Mouse (Mus musculus) heart, embryonic 14.5 days (tissue): Measurements from ENCODE around the gene Drd3. TPM values are rescaled to one million over a fixed set of nuclear protein-coding genes. Genes with fewer than 3 reads are reported as not detected.

Experiments used
- ATAC-seq: fragments of 200-750 bp; cut with Nextera tagmentation; 2 replicates; pipeline ENCODE4 v1.8.0; 2017; ENCODE audit warnings: low read depth, moderate TSS enrichment; ENCODE audit not compliant: insufficient number of reproducible peaks, insufficient read depth, low FRiP score
- H3K27ac ChIP-seq, 2 experiments: fragments of 200-500 bp in 1 of 2; fragments of 300-500 bp in 1 of 2; sonication (generic) in 1 of 2; replicated peaks in 1 of 2; 2 replicates each; pipeline ENCODE4 v1.5.1; 2012 to 2014; ENCODE audit warnings: low read depth in 2 of 2, low read length in 2 of 2, control low read depth in 1 of 2, mild to moderate bottlenecking in 1 of 2, mixed read lengths in 1 of 2; ENCODE audit not compliant: control insufficient read depth in 1 of 2, insufficient read depth in 1 of 2
- H3K27me3 ChIP-seq: fragments of 300-500 bp; sonication (generic); 2 replicates; pipeline ENCODE4 v1.6.1; 2014; ENCODE audit warnings: mild to moderate bottlenecking, low read length, control low read depth; ENCODE audit not compliant: control insufficient read depth, insufficient read depth
- H3K36me3 ChIP-seq: fragments of 300-500 bp; sonication (generic); 2 replicates; pipeline ENCODE4 v1.6.1; 2014; ENCODE audit warnings: mild to moderate bottlenecking, control low read depth, low read length, mixed read lengths; ENCODE audit not compliant: control insufficient read depth, insufficient read depth
- H3K4me1 ChIP-seq, 2 experiments: fragments of 200-500 bp in 1 of 2; fragments of 300-500 bp in 1 of 2; sonication (generic) in 1 of 2; 2 replicates each; pipeline ENCODE4 v1.6.1; 2012 to 2014; ENCODE audit warnings: low read length in 2 of 2, control low read depth in 1 of 2, mixed read lengths in 1 of 2; ENCODE audit not compliant: control insufficient read depth in 2 of 2, insufficient read depth in 2 of 2
- H3K4me2 ChIP-seq: fragments of 300-500 bp; sonication (generic); 2 replicates; pipeline ENCODE4 v1.6.1; 2014; ENCODE audit warnings: mild to moderate bottlenecking, low read length
- H3K4me3 ChIP-seq, 2 experiments: fragments of 200-500 bp in 1 of 2; fragments of 300-500 bp in 1 of 2; sonication (generic) in 1 of 2; 2 replicates each; pipeline ENCODE4 v1.5.1; 2012 to 2014; ENCODE audit warnings: low read length in 2 of 2, mild to moderate bottlenecking in 2 of 2, control low read depth in 1 of 2, low read depth in 1 of 2, moderate library complexity in 1 of 2; ENCODE audit not compliant: control insufficient read depth in 1 of 2, insufficient read depth in 1 of 2
- H3K9ac ChIP-seq: fragments of 300-500 bp; sonication (generic); 2 replicates; pipeline ENCODE4 v1.6.1; 2014; ENCODE audit warnings: mild to moderate bottlenecking, low read length
- H3K9me3 ChIP-seq: fragments of 300-500 bp; sonication (generic); 2 replicates; pipeline ENCODE4 v1.6.1; 2016; ENCODE audit warnings: low read length, control low read depth; ENCODE audit not compliant: control insufficient read depth
- WGBS: fragments of 180-500 bp; shearing (Covaris S2); extraction: QIAGEN DNeasy Blood & Tissue Kit; methylation state at CpG from one replicate; pipeline ENCODE4 v1.1.7; 2014; 5-methylcytosine and 5-hydroxymethylcytosine counted together
- polyA plus RNA-seq: library from polyadenylated mRNA; unstranded; fragments of >200 nt; fragmentation: Nextera tagmentation; extraction: Ambion mirVana; gene quantifications from 2 replicates; pipeline ENCODE4 v1.2.1, GENCODE M21; 2014

Drd3 gene
- polyA plus RNA-seq, 1 experiment from 2014 or later = not detected

GRCm38 (mm10) chr16:43752900-43753299, 926 bp upstream of the Drd3 start:
- Histone ChIP-seq H3K4me3 (no peak overlapping the region), H3K9ac (no peak overlapping the region), H3K36me3 (no peaks in the 10 kb centered on the region), H3K27ac (no peak overlapping the region), H3K4me1 (no peaks in the 10 kb centered on the region), H3K9me3 (no peaks in the 10 kb centered on the region), H3K27me3 (no peaks in the 10 kb centered on the region), H3K4me2 (no peak overlapping the region)
- ATAC-seq = no peak
- 78% methylated on average over 8 of the region's 8 CpGs for WGBS

DNA sequence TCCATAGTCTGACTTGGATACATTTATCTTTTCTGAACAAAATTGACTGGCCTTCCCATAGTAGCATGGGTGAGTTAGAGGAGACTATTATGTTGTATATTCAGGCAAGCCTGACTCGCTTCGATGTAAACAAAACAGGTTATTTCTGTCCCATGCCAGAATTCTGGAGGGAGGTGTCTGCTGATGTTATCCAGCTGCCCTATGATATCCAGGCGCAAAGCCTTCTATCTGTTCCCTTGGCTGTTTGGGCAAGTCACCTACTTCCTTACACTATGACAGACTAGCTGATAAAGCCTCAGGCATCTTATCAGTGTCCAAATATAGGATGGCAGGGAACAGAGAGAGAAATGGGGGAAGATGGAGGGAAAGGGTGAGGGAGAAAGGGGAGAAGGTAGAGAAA, 18.5 kb downstream of the Drd3 start:
- peak; percentile 89 for ATAC-seq
- H3K4me2 ChIP-seq = peak overlapping the region; percentile 35; the same call in 1 of the 2 replicates
- H3K9ac ChIP-seq = no peak overlapping the region
- no peak overlapping the region for H3K4me3 ChIP-seq
- no peaks in the 10 kb centered on the region for H3K9me3 ChIP-seq
- H3K4me1 ChIP-seq = peaks cover 2 to 16% of the 10 kb centered on the region in 2 experiments; a peak in 3 of 4 replicates
- no peaks in the 10 kb centered on the region for H3K27me3 ChIP-seq
- no peaks in the 10 kb centered on the region for H3K36me3 ChIP-seq
- H3K27ac ChIP-seq = peak overlapping the region; percentile 36 to 84
- WGBS = 2% methylated on average over 3 of the region's 3 CpGs

- peak overlapping the region; percentile 36 to 84 for H3K27ac ChIP-seq
Observed at GRCm38 (mm10) chr16:43772766-43773165, 18.9 kb downstream of the Drd3 start.

DNA sequence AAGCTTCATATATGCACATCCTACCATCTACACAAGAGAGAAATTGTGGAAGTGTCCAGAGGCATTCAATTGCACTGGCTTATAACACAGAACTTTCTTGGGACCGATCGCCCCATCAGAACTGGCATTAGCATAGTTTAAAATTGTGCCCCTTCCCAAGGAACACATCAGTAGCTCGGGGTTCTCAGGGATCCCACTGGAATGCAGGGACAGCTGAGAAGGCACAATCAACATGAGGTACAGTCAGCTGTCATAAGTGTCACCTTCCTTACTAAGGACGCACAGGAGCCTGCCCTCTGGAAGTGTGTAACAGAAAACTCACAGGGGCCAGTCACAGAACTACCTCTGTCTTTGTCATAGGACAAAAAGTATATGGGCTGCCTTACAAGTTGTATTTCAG, 19.7 kb downstream of the Drd3 start:
- no peak overlapping the region for H3K4me2 ChIP-seq
- H3K9ac ChIP-seq = no peak overlapping the region
- H3K9me3 ChIP-seq = no peaks in the 10 kb centered on the region
- no peaks in the 10 kb centered on the region for H3K36me3 ChIP-seq
- H3K27me3 ChIP-seq = no peaks in the 10 kb centered on the region
- H3K4me3 ChIP-seq = no peak overlapping the region
- H3K4me1 ChIP-seq = peaks cover 2 to 16% of the 10 kb centered on the region in 2 experiments; a peak in 3 of 4 replicates
- no peak for ATAC-seq
- 62% methylated on average over 4 of the region's 4 CpGs for WGBS
- peak overlapping the region; percentile 36 to 84 for H3K27ac ChIP-seq

More at GRCm38 (mm10) chr16:43772766-43773165, 18.9 kb downstream of the Drd3 start:
- Histone ChIP-seq H3K4me1 (peaks cover 2 to 16% of the 10 kb centered on the region in 2 experiments; a peak in 3 of 4 replicates), H3K9me3 (no peaks in the 10 kb centered on the region), H3K4me3 (no peak overlapping the region), H3K36me3 (no peaks in the 10 kb centered on the region), H3K27me3 (no peaks in the 10 kb centered on the region), H3K4me2 (peak overlapping the region; percentile 35; the same call in 1 of the 2 replicates), H3K9ac (no peak overlapping the region)
- WGBS = 46% methylated on average over 1 of the region's 1 CpGs
- no peak for ATAC-seq

GRCm38 (mm10) chr16:43776886-43777285, 23.1 kb downstream of the Drd3 start:
- no peak overlapping the region for H3K9ac ChIP-seq
- H3K27ac ChIP-seq = no peak overlapping the region
- no peaks in the 10 kb centered on the region for H3K9me3 ChIP-seq
- no peak overlapping the region for H3K4me3 ChIP-seq
- ATAC-seq = no peak
- H3K36me3 ChIP-seq = no peaks in the 10 kb centered on the region
- H3K4me2 ChIP-seq = no peak overlapping the region
- H3K27me3 ChIP-seq = no peaks in the 10 kb centered on the region
- H3K4me1 ChIP-seq = peaks cover 2 to 16% of the 10 kb centered on the region in 2 experiments; a peak in 3 of 4 replicates
- WGBS = 83% methylated on average over 3 of the region's 3 CpGs

- Histone ChIP-seq H3K9ac (no peak overlapping the region), H3K4me3 (no peak overlapping the region), H3K27ac (no peak overlapping the region), H3K4me2 (no peak overlapping the region), H3K36me3 (no peaks in the 10 kb centered on the region), H3K9me3 (0 out of 2 replicates have a peak, but pooled peaks cover 5% of the 10 kb centered on the region), H3K27me3 (no peaks in the 10 kb centered on the region), H3K4me1 (peaks cover 22 to 27% of the 10 kb centered on the region in 2 experiments)
- no peak for ATAC-seq
- 71% methylated on average over 4 of the region's 4 CpGs for WGBS
Observed at GRCm38 (mm10) chr16:43799541-43799940, 45.7 kb downstream of the Drd3 start.

- ATAC-seq = no peak
- H3K4me3 ChIP-seq = no peak overlapping the region
- peak overlapping the region in 1 of 2 experiments; percentile 20; a peak in 1 of 4 replicates for H3K27ac ChIP-seq
- no peak overlapping the region for H3K4me2 ChIP-seq
- 0 out of 2 replicates have a peak, but pooled peaks cover 5% of the 10 kb centered on the region for H3K9me3 ChIP-seq
- no peaks in the 10 kb centered on the region for H3K27me3 ChIP-seq
- H3K36me3 ChIP-seq = no peaks in the 10 kb centered on the region
- H3K4me1 ChIP-seq = peaks cover 22 to 27% of the 10 kb centered on the region in 2 experiments
- H3K9ac ChIP-seq = no peak overlapping the region
- 22% methylated on average over 13 of the region's 13 CpGs for WGBS
Observed at GRCm38 (mm10) chr16:43800119-43800721, 46.4 kb downstream of the Drd3 start.
